Mouse (Mus musculus) MEL (cell line): ENCODE results near the gene Cdiptos. TPM values are rescaled to one million over a fixed set of nuclear protein-coding genes. Genes with fewer than 3 reads are reported as not detected.

ENCODE experiments used
- DNase-seq: peaks from one replicate; pipeline ENCODE4 v3.0.0; 2011; ENCODE audit warnings: low read depth, low spot score
- H3K27ac ChIP-seq: 2 replicates; pipeline ENCODE4 v1.5.1; 2012; ENCODE audit warnings: low read depth, mild to moderate bottlenecking, control low read depth, low read length, moderate library complexity; ENCODE audit not compliant: control insufficient read depth
- H3K27me3 ChIP-seq, 2 experiments: fragments of 150-350 bp in 1 of 2; sonication (generic) in 1 of 2; 2 replicates each; pipeline ENCODE4 v1.6.1; 2012; ENCODE audit warnings: low read length in 2 of 2, mild to moderate bottlenecking in 2 of 2, improper control_type of control experiment in 1 of 2, moderate library complexity in 1 of 2; ENCODE audit not compliant: insufficient read depth in 2 of 2, control insufficient read depth in 1 of 2
- H3K36me3 ChIP-seq, 2 experiments: 2 replicates each; pipeline ENCODE4 v1.6.1; 2012 to 2014; ENCODE audit warnings: low read length in 2 of 2, improper control_type of control experiment in 1 of 2, inconsistent platforms in 1 of 2, mild to moderate bottlenecking in 1 of 2; ENCODE audit not compliant: insufficient read depth in 2 of 2, control insufficient read depth in 1 of 2
- H3K4me1 ChIP-seq, 2 experiments: fragments of 150-350 bp in 1 of 2; sonication (generic) in 1 of 2; 2 replicates each; pipeline ENCODE4 v1.6.1; 2012; ENCODE audit warnings: low read length in 2 of 2, improper control_type of control experiment in 1 of 2, mild to moderate bottlenecking in 1 of 2; ENCODE audit not compliant: insufficient read depth in 2 of 2, control insufficient read depth in 1 of 2
- H3K4me3 ChIP-seq, 2 experiments: fragments of 150-350 bp in 1 of 2; sonication (generic) in 1 of 2; 2 replicates each; pipeline ENCODE4 v1.5.1; 2012; ENCODE audit warnings: low read depth in 2 of 2, low read length in 2 of 2, mild to moderate bottlenecking in 2 of 2, moderate library complexity in 2 of 2, control low read depth in 1 of 2, improper control_type of control experiment in 1 of 2; ENCODE audit not compliant: control insufficient read depth in 1 of 2, insufficient read depth in 1 of 2
- H3K79me2 ChIP-seq: 2 replicates; pipeline ENCODE4 v1.6.1; 2012; ENCODE audit warnings: mild to moderate bottlenecking, low read length, moderate library complexity; ENCODE audit not compliant: control insufficient read depth, poor library complexity, insufficient read depth
- H3K9ac ChIP-seq: 2 replicates; pipeline ENCODE4 v1.6.1; 2012; ENCODE audit warnings: low read depth, mild to moderate bottlenecking, control low read depth, low read length, moderate library complexity; ENCODE audit not compliant: control insufficient read depth, poor library complexity, severe bottlenecking
- H3K9me3 ChIP-seq: fragments of 150-350 bp; sonication (generic); replicated peaks from 2 replicates; pipeline ENCODE4 v1.6.1; 2012; ENCODE audit warnings: mild to moderate bottlenecking, low read length, improper control_type of control experiment, moderate library complexity; ENCODE audit not compliant: insufficient read depth
- CHD2 ChIP-seq: IDR thresholded peaks from 2 replicates; pipeline ENCODE4 v1.6.1; 2011; ENCODE audit warnings: low read length, improper control_type of control experiment
- CTCF ChIP-seq, 3 experiments: IDR thresholded peaks in 2 of 3; conservative IDR thresholded peaks in 1 of 3; 2 replicates each; pipeline ENCODE4 v1.5.1; 2011 to 2012; ENCODE audit warnings: low read length in 3 of 3, low read depth in 2 of 3, mild to moderate bottlenecking in 2 of 3, improper control_type of control experiment in 1 of 3, inconsistent platforms in 1 of 3, mixed read lengths in 1 of 3, moderate library complexity in 1 of 3; ENCODE audit not compliant: control insufficient read depth in 1 of 3, insufficient read depth in 1 of 3, poor library complexity in 1 of 3, severe bottlenecking in 1 of 3
- EP300 ChIP-seq, 2 experiments: IDR thresholded peaks; 2 replicates each; pipeline ENCODE4 v1.6.1; 2011; ENCODE audit warnings: improper control_type of control experiment in 2 of 2, low read length in 2 of 2, low read depth in 1 of 2, mild to moderate bottlenecking in 1 of 2
- GABPA ChIP-seq: IDR thresholded peaks from 2 replicates; pipeline ENCODE4 v1.6.1; 2012; ENCODE audit warnings: low read depth, mild to moderate bottlenecking, inconsistent platforms, low read length, improper control_type of control experiment, moderate library complexity
- GATA1 ChIP-seq: IDR thresholded peaks from 2 replicates; pipeline ENCODE4 v1.6.1; 2011; ENCODE audit warnings: low read depth, low read length, improper control_type of control experiment
- KAT2A ChIP-seq: conservative IDR thresholded peaks from 2 replicates; pipeline ENCODE4 v1.6.1; 2012; ENCODE audit warnings: low read depth, low read length, improper control_type of control experiment, inconsistent platforms
- MEF2A ChIP-seq: IDR thresholded peaks from 2 replicates; pipeline ENCODE4 v1.6.1; 2014; ENCODE audit warnings: low read depth, mild to moderate bottlenecking, inconsistent platforms, low read length, improper control_type of control experiment; ENCODE audit not compliant: poor library complexity, insufficient replicate concordance, severe bottlenecking; ENCODE audit errors: extremely low read depth
- MYC ChIP-seq: IDR thresholded peaks from 2 replicates; pipeline ENCODE4 v1.6.1; 2011; ENCODE audit warnings: low read depth, mild to moderate bottlenecking, low read length, improper control_type of control experiment, moderate library complexity
- POLR2AphosphoS2 ChIP-seq: IDR thresholded peaks from 2 replicates; pipeline ENCODE4 v1.6.1; 2011; ENCODE audit warnings: low read length, improper control_type of control experiment
- RAD21 ChIP-seq: IDR thresholded peaks from 2 replicates; pipeline ENCODE4 v1.6.1; 2011; ENCODE audit warnings: mild to moderate bottlenecking, low read depth, low read length, improper control_type of control experiment
- SIN3A ChIP-seq: IDR thresholded peaks from 2 replicates; pipeline ENCODE4 v1.6.1; 2012; ENCODE audit warnings: low read length, improper control_type of control experiment, inconsistent platforms
- SMC3 ChIP-seq: IDR thresholded peaks from 2 replicates; pipeline ENCODE4 v1.6.1; 2011; ENCODE audit warnings: low read depth, low read length, improper control_type of control experiment
- TCF12 ChIP-seq: IDR thresholded peaks from 2 replicates; pipeline ENCODE4 v1.6.1; 2014; ENCODE audit warnings: low read depth, mild to moderate bottlenecking, inconsistent platforms, low read length, improper control_type of control experiment, moderate library complexity
- UBTF ChIP-seq: IDR thresholded peaks from 2 replicates; pipeline ENCODE4 v1.6.1; 2012; ENCODE audit warnings: low read depth, mild to moderate bottlenecking, inconsistent platforms, low read length, improper control_type of control experiment, moderate library complexity, borderline replicate concordance; ENCODE audit not compliant: insufficient read depth
- USF1 ChIP-seq: IDR thresholded peaks from 2 replicates; pipeline ENCODE4 v1.6.1; 2014; ENCODE audit warnings: low read depth, mild to moderate bottlenecking, inconsistent platforms, low read length, improper control_type of control experiment, moderate library complexity
- ZMIZ1 ChIP-seq: IDR thresholded peaks from 2 replicates; pipeline ENCODE4 v1.6.1; 2012; ENCODE audit warnings: low read depth, mild to moderate bottlenecking, inconsistent platforms, low read length, improper control_type of control experiment, moderate library complexity
- ZNF384 ChIP-seq: IDR thresholded peaks from 2 replicates; pipeline ENCODE4 v1.6.1; 2012; ENCODE audit warnings: low read depth, mild to moderate bottlenecking, inconsistent platforms, low read length, improper control_type of control experiment
- polyA plus RNA-seq, 2 experiments: library from polyadenylated mRNA; stranded (reverse) in 1 of 2; unstranded in 1 of 2; fragments of >175 nt in 1 of 2; fragments of >200 nt in 1 of 2; gene quantifications; 2 replicates each; pipeline versions ENCODE4 v1.2.1 to v1.2.4; 2012; ENCODE audit warnings: low replicate concordance in 2 of 2, low read depth in 1 of 2; ENCODE audit not compliant: insufficient read length in 2 of 2, insufficient read depth in 1 of 2, missing spikeins in 1 of 2
- total RNA-seq: library from RNA; depleted of rRNA; stranded (reverse); fragments of 300-350 nt; gene quantifications from 2 replicates; pipeline ENCODE4 v1.2.3, GENCODE M21; 2012

Gene Cdiptos
- total and polyA plus RNA-seq, 3 experiments: 0.35 to 1.8 TPM; not detected in 1

DNA sequence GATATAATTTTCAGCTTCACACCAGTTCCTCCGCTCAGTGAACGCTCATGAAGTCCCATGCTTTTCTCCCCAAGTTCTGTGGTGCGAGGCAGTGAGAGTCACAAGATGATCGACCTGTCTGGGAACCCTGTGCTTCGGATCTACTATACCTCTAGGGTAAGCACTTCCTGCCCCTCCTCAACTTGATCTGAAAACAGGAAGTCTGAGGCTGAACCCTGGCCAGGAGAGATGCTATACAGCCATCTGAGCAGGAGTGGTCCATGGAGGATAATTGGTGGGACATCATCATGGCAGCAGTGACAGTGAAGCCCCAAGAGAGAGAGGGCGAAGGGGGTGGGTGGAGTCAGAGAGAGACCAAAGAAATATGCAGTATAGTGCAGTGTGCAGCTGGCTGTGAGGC, 2.9 kb upstream of the Cdiptos start:
- no peak overlapping the region for H3K9ac ChIP-seq
- no peak overlapping the region for H3K27ac ChIP-seq
- no peak for TF ChIP-seq ZMIZ1
- TF ChIP-seq CHD2: no peak
- peaks cover 0 to 22% of the 10 kb centered on the region in 2 experiments; a peak in 2 of 4 replicates for H3K4me1 ChIP-seq
- H3K9me3 ChIP-seq: no peaks in the 10 kb centered on the region
- no peak for DNase-seq
- no peak overlapping the region for H3K4me3 ChIP-seq
- H3K79me2 ChIP-seq: peaks cover 12% of the 10 kb centered on the region
- peaks cover 0 to 14% of the 10 kb centered on the region in 2 experiments; a peak in 2 of 4 replicates for H3K36me3 ChIP-seq
- H3K27me3 ChIP-seq: no peaks in the 10 kb centered on the region

- H3K27me3 ChIP-seq: no peaks in the 10 kb centered on the region
- peak overlapping the region; percentile 75 to 95 for H3K4me3 ChIP-seq
- peak overlapping the region; percentile 81 for H3K9ac ChIP-seq
- H3K79me2 ChIP-seq: peaks cover 12% of the 10 kb centered on the region
- DNase-seq: peak; percentile 46
- peaks cover 0 to 20% of the 10 kb centered on the region in 2 experiments; a peak in 2 of 4 replicates for H3K4me1 ChIP-seq
- TF ChIP-seq MEF2A: no peak
- TF ChIP-seq USF1: peak; percentile 61; the same call in 1 of the 2 replicates
- TF ChIP-seq ZNF384: no peak
- no peak for TF ChIP-seq UBTF
- TF ChIP-seq GABPA: no peak
- TF ChIP-seq MYC: 0 out of 2 replicates have a peak, but pooled peaks have one; percentile 18
- TF ChIP-seq GATA1: peak; percentile 32; the same call in 1 of the 2 replicates
- TF ChIP-seq SMC3: no peak
- no peaks in the 10 kb centered on the region for H3K9me3 ChIP-seq
- peak overlapping the region; percentile 93 for H3K27ac ChIP-seq
- peaks cover 0 to 14% of the 10 kb centered on the region in 2 experiments; a peak in 2 of 4 replicates for H3K36me3 ChIP-seq
These were observed 1.1 kb upstream of the Cdiptos start for GRCm38 (mm10) chr7:126976878-126977459.

GRCm38 (mm10) chr7:126975893-126975949, 177 bp downstream of the Cdiptos start, which contains the start of gene Cdipt:
TSS of gene Cdipt (plus strand) at chr7:126975914.
- peak within 1 kb of the TSS; percentile 75 to 95 for H3K4me3 ChIP-seq
- TF ChIP-seq CTCF (IDR thresholded peaks at IDR 0.05 in 2 of 3, conservative IDR thresholded peaks at IDR 0.05 in 1 of 3; ENCODE audit: control insufficient read depth in 1 of 3, insufficient read depth in 1 of 3, low read depth in 2 of 3, low read length in 3 of 3, poor library complexity in 1 of 3, severe bottlenecking in 1 of 3) (no peak), KAT2A (no peak), RAD21 (no peak), EP300 (IDR thresholded peaks at IDR 0.05; ENCODE audit: low read depth in 1 of 2, low read length in 2 of 2) (no peak), POLR2AphosphoS2 (no peak), TCF12 (no peak), GATA1 (no peak), SIN3A (no peak), SMC3 (no peak), MYC (no peak)
- TF ChIP-seq, all 39 proteins: peak for 0
- Histone ChIP-seq H3K27ac (peak within 1 kb of the TSS; percentile 93), H3K27me3 (no peaks in the 10 kb centered on the region), H3K9ac (peak within 1 kb of the TSS; percentile 81), H3K79me2 (peaks cover 12% of the 10 kb centered on the region), H3K9me3 (no peaks in the 10 kb centered on the region), H3K4me1 (peaks cover 0 to 11% of the 10 kb centered on the region in 2 experiments; a peak in 2 of 4 replicates), H3K36me3 (peaks cover 0 to 6% of the 10 kb centered on the region in 2 experiments; a peak in 2 of 4 replicates)
- DNase-seq: no peak
